Mouse (Mus musculus) mouse embryonic stem cell (cell line): ENCODE measurements at regions not wholly inside any gene's neighbourhood (a gene's known extent, or its start where the extent isn't known, plus 50 kb on each side); places are given as distances from the start of the nearest gene placed in this dataset.

Experiments used
- in situ Hi-C, 2 experiments: fragments of 300-500 bp; cut with MboI; formaldehyde crosslinking; loops; 1 replicate in 1 of 2; 3 replicates in 1 of 2; pipeline ENCODE4 v1.14.3; 2019 to 2020; ENCODE audit warnings: low sequenced_read_pairs in 2 of 2, low pct_unique_long_range_greater_than_20kb in 1 of 2, mixed read lengths in 1 of 2; ENCODE audit not compliant: unreplicated experiment in 1 of 2

DNA sequence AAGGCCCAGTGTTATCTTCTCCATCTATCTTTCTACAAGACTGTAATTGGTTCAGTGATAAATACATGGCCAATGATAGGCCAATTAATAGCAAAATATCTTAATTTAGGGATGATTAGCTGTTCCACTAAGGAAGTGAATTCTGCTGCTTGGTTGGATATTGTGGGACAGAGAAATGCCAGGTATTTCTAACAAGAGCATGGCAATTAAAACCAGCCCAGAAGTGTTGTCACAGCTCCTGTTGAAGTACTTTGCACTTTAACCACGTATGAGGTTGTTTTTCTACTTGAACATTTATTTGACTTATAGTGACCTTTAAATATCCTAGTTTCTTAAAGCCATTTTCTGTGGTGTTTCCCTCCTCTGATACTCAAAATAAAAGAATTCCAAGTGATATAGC is 65.7 kb upstream of the Acsl4 start:
- in situ Hi-C loops: no loop called here

DNA sequence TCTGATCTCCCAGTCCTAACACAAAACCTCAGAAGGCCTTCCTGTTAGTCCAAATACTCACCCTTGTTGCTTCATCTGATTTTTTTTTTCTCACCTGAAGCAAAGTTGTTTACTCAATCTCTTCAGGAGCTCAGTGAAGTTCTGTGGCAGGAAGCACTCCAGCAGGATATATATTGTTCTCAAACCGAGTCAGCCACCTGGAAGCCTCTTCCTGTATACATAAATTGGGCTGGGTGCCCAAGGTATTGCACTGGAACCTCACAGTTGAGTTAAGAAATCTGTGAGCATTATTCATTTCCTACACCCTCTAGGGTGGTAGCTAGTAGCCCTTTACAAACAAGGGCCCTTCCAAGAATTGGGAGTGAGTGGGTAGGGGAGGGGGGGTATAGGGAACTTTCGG is 73.8 kb upstream of the Acsl4 start:
- in situ Hi-C loops: no loop called here

DNA sequence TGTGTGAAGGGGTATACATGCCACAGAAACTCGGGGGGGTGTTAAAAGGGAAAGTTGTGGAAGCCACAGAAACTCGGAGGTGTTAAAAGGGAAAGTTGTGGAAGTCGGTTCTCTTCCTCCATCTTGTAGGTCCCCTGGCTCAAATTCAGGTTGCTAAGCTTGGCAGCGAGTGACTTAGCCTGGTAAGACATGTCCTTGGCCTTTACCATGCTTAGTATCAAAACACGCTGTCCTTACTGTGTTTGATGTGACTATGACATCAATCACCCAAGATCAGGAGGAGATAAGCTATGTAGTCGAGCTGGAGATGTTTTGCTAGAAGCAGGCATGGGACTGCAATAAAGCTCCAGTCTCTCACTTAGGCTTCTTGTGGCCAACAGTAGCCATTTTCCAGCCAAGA is 74.4 kb upstream of the Acsl4 start:
- in situ Hi-C loops: no loop called here

DNA sequence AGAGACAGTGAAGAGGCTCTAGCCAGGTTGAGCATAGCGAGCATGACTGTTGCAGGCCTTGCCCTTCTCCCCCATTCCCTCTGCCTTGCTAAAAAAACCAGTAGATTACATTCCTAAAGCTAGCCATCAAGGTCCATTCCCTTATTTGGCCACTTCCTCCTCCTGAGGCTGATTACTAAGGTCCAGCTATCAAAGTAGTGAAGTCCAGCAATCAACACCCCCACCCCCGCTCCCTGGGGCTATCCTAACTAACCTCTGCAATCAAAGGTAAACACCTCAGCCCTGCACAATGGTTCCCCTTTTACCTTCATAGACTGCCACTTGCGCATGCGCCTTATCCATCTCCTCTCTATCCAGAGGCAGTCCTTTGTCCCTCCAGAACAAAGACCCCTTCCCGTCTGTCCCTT is 77.5 kb upstream of the Acsl4 start:
- in situ Hi-C loops: no loop called here

DNA sequence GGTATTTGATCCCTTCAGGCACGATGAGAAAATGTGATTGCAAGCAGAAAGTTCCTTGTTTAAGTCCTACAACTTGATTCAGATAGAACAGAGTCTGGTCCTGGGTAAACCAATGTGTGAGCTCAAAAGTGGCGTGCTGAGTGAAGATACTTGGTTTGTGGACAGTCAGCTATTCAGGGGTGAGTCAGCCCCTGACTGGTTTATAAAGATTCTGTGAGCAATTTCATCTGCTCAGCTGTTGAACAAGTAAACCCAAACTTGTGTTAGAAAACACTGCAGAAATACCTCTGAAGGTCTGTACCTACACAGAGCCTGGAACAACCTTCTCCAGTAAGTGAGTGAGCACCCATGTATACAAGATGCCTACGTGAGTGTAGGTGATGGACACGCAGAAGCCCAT is 78.1 kb upstream of the Acsl4 start:
- in situ Hi-C loops: no loop called here

DNA sequence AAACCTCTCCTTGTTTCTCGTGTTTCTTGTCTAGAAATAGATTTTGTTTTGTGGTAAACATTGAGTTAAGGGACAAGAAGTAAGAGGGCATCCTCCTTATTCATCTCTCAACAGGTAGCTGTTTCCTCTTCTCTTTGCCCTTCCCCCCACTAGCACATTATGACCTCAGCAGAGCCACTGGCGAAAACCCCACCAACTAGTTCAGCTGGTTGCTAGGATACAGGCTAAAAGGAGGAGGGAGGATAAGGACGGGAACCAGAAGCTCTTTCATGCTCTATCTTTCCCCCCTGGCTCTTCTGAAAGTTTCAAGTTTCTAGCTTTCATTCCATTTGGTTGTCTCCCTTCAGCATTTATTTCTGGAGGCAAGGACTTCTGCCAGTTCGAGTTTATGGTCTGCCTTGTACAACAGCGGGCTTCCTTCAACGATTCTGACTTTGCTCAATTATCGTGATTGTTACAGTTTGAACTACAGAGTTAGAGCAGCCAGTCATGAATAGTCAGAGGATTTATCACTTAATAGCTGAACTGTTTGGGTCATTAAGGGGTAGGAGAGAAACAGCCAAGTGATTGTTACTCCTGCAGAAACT is 78.8 kb upstream of the Acsl4 start:
- in situ Hi-C loops: no loop called here

DNA sequence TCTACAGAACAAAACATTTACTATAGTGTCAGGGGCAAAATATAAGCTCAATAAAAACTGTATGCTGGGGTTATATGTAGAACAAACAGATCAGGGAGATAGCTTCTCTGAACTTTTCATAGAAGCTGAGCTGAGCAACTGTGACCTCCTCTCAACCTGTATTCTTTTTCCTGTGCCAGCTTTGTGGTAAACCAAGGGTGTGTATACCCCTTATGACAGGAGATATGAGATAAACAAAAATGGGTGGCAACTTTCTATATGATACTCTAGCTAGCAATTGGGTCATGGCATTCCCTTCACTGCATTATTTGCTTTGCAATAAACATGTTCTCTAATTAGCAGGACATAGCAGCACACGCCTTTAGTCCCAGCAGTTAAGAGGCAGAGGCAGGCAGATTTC is 79.7 kb upstream of the Acsl4 start:
- in situ Hi-C loops: no loop called here

DNA sequence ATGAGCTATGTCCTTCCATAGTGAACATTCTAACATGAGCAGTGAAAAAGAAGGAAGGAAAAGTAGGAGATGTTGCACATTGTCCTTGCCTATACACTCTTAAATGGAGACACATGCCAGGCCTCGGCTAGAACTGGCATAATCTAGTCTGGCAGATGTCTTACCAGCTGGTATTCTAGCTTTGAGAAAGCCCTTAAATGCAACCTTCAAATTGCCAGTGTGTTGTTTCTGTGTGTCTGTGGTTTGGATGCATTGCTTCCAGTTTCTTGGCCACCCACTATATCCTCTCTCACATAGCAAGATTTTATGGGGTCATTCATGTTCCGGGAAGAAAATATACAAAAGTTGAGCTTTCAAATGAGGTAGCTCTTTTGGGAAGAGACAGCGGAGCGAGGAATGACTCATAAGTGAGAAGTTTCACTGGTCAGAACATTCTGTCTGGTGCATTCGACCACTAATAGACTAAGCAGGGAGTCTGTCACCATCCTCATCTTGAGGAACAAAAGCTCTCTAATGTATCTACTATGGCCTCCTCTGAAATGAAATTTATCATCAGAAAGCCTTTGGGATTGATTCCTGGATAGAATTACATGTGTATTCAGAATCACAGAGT is 91.0 kb upstream of the Acsl4 start:
- in situ Hi-C loops: no loop called here

DNA sequence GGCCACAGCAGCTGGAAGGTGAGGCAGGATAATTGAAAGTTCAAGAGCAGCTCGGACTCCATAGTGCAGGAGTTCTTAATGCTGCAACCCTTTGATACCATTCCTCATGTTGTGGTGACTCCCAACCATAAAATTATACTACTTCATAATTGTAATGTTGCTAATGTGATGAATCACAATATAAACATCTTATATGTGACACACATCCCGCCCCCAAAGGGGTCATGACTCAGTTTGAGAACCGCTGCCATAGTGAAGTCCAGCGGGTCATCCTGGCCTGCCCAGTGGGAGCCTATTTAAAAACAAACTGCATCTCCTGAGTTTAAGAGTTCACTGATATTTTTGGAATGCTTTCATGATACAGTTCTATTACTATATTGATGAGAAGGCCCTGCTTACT is 97.7 kb upstream of the Acsl4 start:
- in situ Hi-C loops: no loop called here

DNA sequence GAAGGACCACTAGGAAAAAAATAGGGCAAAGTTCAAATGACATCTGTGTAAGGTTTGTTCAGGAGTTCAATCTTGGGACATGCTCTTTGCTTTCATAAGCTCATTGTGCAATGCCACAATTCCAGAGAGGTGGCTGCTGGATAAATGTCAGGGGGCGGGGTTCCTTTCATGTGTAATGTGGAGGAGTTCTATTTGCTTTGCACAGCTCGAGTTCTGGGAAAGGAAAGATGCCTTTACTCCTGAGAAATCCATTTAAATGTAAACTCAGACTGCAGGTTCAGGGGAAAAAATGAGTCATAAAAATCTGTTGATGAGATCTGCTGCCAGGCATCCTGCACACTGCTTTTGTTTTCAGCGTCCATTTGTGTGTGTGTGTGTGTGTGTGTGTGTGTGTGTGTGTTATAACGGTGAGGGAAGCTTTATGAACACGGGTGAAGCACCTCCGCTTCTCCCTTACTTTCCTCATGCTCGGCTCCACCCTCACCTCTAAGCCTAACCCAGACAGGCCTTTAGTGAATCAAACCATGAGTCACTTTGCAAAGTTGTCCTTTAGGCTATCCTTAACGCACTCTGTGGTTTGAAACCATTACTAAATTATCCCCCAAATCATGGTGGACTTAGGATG is 99.9 kb upstream of the Acsl4 start:
- in situ Hi-C loops: no loop called here

DNA sequence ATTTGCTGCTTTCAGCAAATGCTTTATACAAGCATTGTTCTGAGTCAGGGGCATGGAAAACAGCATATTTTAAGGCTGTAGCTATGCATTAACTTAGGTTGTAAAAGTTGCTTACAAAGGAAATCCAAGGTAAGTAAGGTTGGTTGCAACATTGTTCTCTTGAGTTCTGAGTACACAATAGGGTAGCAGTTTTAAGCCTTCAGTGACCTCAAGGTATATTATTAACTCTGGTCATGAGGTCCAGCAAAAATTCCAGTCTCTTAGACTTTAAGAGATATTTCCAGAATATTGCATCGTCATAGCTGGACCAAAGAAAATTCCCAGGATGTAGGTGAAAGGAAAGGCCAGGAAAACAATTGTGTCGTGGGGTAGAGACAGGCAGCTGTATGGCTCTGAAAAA is 110.8 kb upstream of the Acsl4 start:
- in situ Hi-C loops: no loop called here

DNA sequence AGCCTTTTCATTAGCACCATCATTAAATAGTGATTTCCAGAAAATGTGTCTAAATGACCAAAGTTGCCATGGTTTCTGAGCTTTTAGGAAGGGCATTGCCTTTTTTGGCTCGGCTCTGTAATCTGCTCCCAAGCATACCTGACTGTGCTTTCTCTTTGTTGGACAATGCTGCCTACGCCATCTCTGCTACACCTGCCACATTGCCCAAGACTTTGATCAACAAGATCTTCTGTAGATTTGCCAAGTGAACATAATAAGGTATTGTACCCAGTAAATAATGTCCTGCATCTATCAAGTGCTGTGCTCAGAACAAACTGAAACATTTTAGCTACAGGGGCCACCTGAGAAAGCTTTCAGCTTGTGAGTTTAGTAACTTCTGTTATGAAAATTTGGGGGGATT is 114.6 kb upstream of the Acsl4 start:
- in situ Hi-C loops: no loop called here

DNA sequence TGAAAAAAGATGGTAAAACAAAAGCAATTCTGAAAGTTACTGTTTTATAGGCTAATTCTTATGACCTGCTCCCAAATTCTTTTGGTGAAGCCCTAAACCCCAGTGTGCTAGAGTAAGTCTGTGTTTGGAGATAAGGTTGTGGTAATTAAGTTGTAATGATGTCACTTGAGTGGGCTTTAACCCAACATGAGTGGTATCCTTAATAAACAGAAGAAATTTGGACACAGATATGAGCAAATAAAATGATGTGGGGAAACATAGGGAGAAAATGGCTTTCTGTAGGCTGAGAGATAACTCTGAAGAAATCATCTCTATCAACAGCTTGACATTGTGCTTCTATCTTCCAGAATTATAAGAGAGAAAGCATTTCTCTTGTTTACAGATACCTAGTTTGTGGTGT is 117.1 kb upstream of the Acsl4 start:
- in situ Hi-C loops: no loop called here

DNA sequence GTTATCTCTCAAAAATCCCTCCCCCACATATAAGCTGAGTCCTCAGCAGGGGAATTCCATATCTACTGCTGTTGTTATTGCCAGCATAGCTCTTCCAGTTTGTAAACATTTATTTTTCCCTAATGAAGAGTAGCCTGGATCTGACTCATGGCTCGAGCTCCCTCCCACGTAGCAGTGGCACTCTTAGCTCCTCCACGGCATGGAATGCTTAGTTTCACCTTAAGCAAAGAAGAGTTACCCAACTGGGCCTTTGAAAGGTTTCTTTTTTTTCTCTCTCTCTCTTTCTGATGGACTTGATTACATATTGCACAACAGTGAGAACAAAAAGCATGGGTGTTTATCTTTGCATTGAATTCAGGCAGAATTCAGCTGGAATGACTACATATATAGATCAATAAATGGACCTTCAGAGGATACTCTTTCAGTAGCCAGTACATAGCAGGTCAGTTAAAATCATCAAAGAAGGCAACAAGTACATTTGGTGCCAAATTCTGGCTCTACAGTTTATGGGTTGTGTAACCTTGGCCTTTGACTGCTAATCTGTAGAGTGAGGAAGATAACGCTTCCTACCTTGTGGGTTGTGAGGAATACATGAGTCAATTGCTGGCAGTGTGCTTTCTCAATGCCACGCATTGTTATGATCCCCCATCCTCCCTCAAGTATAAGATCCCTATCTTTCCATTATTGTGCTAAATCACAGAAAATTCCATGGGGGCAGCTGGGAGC is 126.2 kb upstream of the Acsl4 start:
- in situ Hi-C loops: no loop called here

DNA sequence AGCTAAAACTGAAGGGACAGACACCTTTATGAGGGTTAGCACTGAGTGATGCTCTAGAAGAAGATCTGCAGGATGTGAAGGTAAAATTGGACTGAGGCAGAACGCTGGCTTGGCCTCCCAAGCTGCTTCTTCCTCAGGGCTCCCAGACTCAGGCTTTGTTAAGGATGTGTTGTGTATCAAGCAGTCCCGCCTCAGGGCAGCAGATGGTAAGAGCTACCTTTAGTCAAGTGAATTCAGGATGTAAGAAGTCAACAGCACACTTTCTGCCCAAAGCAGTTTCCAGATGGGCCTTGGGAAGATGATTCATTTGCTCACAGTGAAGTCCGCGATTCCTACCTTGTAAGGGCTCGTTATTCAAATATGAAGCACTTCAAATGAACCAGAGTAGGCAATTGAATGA is 126.9 kb upstream of the Acsl4 start:
- in situ Hi-C loops: no loop called here

DNA sequence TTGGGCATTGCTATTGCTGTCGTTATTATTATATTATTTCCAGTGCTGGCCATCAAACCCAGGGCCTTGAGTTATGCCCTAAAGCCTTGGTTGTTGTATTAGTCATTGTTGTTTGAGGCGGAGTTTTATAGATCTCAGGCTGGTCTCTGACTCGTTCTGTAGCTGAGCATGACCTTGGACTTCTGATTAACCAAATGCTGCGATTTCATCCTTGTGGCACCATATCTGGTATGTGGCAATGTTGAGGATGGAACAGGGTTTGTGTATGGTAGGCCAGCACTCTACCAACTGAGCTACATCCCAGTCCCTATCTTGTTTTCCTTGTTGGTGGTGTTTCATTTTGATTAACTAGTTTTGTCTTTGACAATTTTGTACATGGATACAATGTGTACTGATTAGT is 130.7 kb upstream of the Acsl4 start:
- in situ Hi-C loops: no loop called here

DNA sequence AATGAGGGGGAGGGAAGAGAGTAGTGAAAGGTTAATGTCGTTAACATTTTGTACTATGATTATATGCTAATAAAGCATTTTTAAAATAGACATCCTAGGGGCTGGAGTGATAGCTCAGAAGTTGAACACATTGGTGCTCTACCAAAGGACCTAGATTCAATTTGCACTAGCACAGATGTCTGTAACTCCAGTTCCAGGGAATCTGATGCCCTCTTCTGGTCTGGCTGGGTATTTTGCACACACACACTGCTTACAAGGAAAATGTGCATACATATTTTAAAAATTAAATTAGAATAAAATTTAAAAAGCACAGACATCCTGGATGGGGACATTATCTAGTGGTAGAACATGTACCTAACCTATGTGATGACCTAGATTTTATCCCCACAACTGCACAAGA is 136.6 kb upstream of the Acsl4 start:
- in situ Hi-C loops: loop anchor here in 1 of 2 experiments (25.0 kb wide), 1 partner anchor 340 kb away; the partner anchor contains the start of gene Gucy2f

DNA sequence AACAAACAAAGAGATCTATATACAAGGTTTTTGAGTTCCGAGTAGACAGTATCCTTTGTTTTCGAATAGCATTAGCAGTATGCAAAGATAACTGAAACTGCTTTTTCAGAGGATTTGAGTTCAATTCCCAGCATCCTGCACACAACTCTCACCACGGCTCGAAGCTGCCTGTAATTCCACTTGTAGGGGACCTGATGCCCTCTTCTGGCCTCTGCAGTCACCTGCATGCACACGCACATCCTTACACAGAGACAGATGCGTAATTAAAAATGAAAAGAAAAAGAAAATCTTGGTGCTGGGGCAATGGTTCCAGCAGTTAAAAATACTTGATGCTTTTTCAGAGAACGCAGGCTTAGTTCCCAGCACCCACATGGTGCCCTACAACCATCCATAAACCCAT is 139.6 kb upstream of the Acsl4 start:
- in situ Hi-C loops: loop anchor here (5.0 to 25.0 kb wide), 3 partner anchors 155 to 343 kb away; partner anchors contain the start of gene Gucy2f (in 1 of the 2)

DNA sequence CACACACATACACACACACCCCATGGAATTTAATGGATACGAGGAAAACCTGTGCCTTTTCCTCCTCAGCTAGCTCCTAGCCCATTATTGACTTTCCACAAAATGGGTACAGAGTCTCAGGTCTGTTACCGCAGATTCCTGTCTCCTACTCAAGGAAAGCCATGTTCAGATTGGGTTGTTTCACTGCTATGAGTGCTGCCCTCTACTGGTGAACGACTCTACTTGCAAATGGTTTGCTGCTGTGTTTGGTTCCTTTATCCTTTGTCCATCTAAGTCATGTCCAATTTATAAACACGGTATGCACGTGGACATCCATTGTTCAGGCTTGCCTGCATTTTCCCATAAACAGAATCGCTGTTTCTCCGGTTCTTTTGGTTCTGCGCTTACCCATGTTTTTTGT is 144.4 kb upstream of the Acsl4 start:
- in situ Hi-C loops: loop anchor here (5.0 to 25.0 kb wide), 3 partner anchors 160 to 347 kb away; partner anchors contain the start of gene Gucy2f (in 1 of the 2)
